Mouse (Mus musculus) adrenal gland, postnatal 10 days (tissue): ENCODE results near the gene Sctr. TPM values are rescaled to one million over a fixed set of nuclear protein-coding genes. Genes with fewer than 3 reads are reported as not detected.
A peak's percentile ranks its signal among the peaks of the same experiment; 100 is the strongest.

Experiments
- DNase-seq: peaks from one replicate; pipeline ENCODE4 v3.0.0; 2021; ENCODE audit warnings: mixed read lengths
- long read RNA-seq, 2 experiments: library from polyadenylated mRNA; stranded (forward); transcript quantifications; one replicate each; pipeline ENCODE4 v2.0.0; 2021
- total RNA-seq, 2 experiments: library from RNA; stranded (reverse); gene quantifications; 2 replicates each; pipeline ENCODE4 v1.2.3; 2021

Gene Sctr
- total RNA-seq = 10 to 100 TPM; 12.7 to 17.7 TPM
- long read RNA-seq, experiment 1, partial matches to known transcripts = 2 of 12 reads
- long read RNA-seq, experiment 1, other reads (novel, unspliced or antisense) = 7 of 12 reads
- long read RNA-seq, experiment 2, transcript Sctr-201 (14 exons, 2,012 nt) = major isoform, 6 of 10 reads
- long read RNA-seq, experiment 2, partial matches to known transcripts = 0 of 10 reads
- long read RNA-seq, experiment 2, other reads (novel, unspliced or antisense) = 4 of 10 reads

DNA sequence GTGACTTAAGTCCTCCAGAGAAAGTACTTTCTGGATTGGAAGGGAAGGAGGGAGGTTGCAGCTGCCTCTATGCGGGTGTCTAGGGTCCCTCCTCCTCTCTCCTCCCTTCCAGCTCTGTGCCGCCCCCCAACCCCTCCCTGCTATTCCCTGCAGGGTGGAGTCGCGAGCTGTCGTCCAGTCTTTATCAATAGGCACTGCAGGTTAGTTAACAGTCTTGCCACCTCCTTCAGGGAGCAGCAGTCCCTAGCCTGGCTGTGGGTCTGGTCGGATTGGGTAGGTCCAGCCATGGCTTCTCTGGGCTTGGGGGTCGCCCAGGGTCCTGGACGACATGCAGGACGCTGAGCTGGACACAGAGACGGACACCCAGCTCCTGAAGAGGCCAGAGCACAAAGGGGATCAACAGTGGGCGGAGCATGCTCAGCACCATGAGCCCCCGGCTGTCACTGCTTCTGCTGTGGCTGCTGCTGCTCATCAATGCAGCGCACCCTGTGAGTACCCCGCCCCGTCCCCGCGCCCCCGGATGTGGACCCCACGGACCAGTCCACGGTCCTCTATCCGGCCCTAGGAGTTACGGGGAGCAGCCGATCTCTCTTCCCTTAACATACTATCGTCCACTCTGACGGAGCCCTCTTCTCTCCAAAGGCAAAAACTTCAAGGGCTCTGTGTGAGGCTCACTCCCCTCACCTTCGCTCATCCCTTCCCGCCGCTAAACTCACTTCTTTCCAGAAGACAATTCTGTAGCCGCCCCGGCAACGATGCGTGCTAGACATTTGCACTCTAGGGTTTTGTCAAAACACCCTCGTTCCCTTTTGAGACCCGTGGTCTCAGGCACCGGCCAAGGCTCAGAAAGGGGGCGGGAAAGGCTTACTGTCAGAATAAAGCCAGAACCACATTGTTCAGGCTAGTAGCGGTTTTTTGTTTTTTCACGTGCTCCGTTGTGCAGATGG lies at the start of gene Sctr:
Gene Sctr, plus strand, starts transcription at position 51 of the 947 bp plus-strand sequence.
- peak; percentile 37 for DNase-seq

DNA sequence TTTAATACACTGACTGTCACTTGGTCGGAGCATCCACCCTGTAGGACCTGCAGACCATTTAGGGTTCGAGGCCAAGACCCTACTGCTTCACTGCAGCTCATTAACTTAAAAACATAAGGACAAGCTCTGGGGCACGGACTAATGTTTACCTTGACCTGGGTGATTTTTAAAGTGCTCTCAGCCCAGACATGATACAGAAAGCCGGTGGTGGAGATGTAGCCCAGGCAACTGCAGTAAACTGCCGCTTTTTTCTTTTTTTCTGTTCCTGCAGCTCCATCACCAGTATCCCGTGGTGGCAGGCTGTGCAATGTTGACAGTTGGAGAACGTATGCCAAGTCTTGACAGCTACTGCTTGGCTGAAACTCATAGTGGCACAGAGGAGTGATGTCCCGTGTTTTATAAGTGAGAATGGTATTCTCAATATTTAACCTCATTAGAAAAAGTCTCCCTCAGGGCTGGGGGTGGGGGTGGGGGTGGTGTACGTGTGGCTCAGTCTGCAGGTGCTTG lies 48.9 kb upstream of the Sctr start:
- DNase-seq = no peak

DNA sequence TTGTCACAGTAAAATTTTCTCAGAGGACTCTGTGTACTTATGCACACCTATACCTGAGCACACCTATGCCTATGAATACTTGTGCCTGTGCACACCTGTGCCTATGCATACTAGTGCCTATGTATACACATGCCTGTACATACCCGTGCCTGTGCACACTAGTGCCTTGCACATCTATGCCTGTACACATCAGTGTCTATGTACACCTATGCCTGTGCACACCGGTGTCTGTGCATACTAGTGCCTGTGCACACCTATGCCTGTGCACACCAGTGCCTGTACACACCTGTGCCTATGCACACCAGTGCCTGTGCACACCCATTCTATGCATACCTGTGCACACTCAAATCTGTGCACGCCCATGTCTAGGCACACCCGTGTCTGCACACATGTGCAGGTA lies 47.2 kb upstream of the Sctr start:
- DNase-seq = no peak

DNA sequence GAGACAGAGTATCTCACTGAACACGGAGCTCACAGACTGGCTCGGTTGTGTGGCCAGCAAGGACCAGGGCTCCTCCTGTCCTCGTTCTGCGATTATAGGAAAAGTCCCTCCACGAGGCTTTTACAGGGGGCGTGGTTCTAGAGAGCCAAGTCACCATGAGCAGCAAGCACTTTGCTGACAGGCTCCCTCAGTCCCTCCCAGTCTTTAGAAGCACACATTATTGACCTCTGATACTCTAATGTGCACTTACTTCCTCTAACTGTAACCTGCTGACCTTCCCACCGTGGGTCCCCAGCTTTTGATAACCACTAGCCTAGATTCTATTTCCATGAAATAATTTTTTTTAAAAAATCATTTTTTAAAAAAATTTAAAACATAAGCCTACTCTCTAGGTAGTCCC lies 46.8 kb upstream of the Sctr start:
- no peak for DNase-seq

DNA sequence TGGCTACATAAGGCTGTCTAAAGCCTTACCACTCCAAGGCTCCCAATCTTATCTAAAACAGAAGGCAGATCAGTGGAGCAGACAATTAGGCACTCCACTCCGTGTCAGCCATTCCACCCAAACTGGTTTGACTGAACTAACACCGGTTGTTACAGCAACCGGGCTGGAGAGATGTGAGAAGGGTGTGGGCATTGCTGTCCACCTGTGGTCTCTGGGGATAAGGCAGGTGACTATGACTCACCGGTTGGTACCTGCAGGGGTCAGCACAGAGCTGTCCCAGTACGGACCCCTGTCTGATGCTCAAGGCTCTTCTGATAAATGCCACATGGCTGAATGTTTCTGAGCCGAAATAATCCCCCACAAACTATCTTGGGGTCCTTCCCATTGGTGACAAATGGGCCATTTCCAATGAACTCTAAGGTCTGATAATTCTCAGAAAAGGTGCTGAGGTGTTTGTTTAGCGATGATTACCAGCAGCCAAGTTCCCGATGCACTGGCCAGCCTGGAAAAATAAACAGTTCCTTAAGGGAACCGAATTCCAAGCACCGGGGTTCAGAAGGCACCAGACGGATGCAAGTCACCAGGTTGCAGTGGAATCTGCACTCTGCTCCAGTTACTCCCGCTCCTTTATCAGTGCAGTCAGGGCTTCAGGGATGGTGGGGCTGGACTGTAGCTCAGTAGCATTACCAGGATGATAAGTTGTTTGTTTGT lies 40.7 kb upstream of the Sctr start:
- DNase-seq = no peak

DNA sequence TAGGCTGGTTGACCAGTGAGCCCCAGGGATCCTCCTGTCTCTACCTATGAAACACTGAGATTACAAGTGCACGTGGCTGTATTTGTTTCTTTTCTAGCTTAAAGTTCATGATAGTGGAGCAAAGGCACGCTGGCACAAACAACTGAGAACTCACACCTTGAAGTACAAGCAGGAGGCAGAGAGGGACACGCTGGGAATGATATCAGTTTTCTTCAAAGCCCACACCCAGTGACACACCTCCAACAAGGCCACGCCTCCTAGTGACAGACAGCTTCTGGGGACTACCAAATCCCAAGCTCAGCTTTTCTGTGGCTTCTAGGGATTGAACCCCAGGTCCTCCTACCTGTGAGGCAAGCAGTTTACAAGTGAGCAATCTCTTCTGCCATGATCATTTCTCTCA lies 33.6 kb upstream of the Sctr start:
- no peak for DNase-seq

DNA sequence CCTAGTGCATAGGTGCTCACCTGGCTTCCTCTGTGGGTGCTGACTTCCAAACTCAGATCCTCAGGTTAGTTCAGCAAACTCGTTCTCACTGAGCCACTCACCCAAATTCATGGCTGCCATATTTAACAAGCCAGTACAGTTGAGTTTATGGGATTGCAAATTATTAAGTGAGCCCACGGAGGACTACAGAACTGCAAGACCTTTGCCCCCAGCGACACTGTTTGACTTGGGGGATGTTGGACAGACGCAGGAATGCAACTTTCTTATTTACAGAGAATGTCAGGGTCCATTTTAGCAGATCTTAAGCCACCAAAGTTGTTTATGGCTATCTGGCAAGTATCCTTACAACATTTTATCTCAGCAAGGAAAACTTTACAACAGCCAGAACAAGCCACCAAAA lies 31.6 kb upstream of the Sctr start:
- DNase-seq = no peak

DNA sequence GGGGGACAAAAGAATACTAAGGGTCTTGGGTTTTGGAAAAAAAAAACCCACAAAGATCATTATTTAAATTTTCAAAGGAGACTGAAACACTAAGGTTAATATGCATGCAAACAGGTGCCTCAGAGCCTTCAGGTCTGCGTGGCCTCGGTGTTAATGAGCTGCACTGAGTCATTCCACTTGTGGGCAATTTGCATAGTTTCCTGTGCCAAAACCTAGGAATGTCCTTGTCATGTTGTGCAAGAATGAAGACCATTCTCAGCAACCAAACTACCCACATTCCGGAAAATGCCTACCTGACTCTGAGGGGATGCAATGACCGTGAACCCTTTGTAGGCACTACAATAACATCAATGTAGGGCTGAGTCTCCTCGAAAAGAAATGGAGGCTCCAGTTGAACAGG lies 20.1 kb upstream of the Sctr start:
- no peak for DNase-seq

DNA sequence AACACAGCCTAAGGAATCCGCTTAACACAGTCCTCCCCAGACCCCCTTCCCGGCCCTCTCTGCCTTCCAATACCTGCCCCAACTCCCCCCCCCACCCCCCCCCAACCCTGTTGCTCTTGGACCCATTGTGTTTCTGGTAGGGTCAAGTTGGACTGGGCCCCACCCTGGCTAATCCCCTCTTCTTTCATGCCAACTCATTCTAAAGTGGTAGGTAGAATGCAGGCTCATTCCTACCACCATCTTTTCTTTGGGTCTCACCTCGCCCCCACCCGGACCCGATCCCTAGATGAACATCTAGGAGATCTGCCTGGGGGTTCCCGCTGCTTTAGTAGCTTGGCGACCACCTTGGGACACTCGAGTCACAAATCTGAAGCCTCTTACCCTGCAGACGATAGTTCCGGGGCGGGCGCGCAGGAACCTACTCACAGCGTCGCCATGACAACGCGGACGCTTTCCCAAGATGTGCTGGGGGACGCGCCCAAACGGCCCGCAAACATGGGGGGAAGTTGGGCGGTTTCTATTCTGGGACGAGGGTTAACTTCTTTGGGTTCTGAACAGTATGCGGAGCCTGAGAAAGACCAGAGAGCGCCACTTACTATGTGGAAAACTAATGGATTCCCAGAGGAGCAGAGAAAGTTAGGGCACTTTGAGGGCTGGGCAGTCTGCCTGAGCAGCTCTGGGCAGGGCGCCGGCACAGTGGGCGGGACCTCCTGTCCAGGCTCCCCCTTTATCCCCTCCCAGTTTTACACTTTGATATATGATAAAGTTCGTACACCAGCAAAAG lies 9.7 kb upstream of the Sctr start, which contains the start of gene Cfap221:
Gene Cfap221, minus strand, starts transcription at position 437 of the 784 bp plus-strand sequence.
- DNase-seq = peak; percentile 81

DNA sequence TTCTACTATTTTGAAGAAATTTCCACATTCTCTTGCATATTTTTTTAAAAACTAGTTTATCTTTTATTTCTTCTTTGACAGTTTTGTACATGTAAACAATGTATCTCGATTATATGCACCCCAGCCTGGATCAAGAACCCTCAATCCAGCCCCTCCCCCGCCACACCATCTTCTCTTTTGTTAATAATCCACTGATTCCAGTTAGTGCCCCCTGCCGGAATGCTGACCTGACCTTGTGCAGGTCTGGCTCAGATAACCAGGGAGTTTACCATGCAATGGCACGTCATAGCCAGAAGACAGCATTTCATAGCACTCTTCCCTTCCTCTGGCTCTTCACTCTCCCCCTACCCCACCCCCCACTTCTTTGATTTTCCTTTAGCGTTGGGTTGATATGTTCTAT lies 9.1 kb upstream of the Sctr start:
- DNase-seq = peak; percentile 41

DNA sequence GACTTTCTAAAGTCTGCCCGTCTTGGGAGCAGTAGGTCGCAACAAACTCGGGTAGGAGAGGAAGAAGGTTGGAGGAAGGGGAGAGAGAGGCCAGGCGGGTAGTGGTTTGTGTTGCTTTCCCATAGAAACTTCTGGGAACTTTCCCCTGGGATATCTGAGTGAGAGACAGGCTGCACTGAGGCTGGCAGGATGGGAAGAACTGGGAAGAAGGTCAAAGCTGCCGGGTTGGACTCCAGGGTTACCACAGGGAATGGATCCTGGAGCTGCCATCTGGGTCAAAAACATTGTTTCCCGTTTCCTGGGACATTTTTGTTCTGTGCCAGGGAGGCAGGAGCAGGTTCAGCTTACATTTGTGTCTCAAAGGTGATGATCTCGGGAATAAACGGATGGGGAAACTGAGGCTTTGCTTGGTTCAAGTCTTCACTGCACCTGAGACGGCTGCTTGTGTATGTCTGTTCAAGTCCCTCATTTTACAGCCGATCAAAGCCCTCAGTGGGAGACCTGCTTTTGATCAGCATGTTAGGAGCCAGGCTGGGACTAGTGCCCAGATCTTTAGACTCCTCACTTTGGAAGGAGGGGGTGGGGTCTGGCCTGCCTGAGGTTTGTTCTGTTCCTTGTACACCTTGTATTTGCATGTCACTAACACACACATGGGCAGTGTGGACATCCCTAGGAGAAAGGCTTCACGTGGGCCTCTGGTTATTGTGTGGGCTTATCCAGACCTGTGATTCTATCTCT lies 1.3 kb downstream of the Sctr start:
- peak; percentile 30 for DNase-seq

DNA sequence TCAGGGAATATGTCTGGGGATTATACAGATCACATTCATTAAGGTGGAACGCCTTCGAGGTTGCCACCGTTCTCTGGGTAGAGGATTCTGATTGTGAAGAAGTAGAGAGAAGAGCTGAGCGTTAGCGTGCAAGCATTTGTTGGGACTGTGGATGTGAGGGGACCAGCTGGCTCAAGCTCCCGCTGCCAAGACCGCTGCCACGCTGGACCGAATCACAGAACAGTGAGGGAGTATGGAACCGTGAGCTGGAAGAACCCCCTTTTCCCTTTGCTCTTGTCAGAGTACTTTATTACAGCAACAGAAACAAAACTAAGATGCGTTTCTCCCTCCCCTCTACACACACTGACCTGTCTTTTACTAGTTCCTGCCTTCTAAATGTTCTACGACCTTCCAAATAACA lies 5.9 kb downstream of the Sctr start:
- no peak for DNase-seq

DNA sequence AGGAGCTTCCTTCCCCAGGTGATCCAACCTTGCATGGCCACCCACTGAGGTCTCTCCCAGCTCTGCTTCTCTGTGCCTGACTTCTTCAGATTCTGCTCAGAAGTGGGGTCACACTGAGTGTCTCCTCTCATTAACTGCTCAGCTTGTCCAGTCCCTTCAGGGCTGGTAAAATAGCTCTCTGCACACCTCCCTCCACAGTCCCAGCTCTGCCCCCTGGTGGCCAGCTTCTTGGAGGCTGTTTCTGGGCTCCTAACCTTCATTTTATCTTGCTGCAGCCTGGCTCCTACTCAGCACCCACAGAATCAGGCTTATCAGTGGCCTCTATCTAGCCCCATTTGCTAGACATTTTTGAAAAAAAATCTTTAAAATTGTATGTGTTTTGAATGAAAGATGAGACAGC lies 6.4 kb downstream of the Sctr start:
- peak; percentile 89 for DNase-seq

DNA sequence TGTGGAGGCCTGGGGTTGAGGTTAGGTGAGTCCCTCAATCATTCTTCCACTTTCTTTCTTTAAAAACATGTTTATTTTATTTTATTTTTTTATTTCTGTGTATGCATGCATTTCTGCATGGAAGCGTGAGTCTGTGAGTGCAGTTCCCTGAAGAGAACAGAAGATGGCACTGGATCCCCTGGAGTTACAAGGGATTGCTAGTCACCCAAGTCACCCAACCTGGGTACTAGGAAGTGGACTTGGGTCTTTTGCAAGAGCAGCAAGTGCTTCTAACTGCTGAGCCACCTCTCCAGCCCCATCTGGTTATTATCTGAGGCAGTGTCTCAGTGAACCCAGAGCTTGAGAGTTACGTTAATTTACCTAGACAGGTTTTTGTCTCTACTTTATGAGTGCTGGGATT lies 9.5 kb downstream of the Sctr start:
- DNase-seq = no peak

DNA sequence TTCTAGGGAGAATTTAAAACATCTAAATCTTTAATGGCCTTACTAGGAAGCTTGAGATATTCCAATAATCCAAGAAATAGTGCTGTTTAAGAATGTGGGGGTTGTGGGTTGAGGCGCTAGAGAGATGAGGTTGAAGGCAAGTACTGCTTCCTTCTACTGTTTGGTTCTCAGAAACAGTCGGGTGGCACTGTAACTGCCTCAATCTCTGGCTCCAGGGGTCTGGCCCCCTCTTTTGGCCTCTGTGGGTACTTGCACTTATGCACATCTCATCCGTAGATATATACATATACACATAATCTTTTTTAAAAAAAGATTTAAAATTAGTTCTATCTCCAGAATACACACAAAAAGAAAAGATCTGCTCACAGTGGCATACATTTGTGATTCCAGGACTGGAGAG lies 12.2 kb downstream of the Sctr start:
- no peak for DNase-seq

DNA sequence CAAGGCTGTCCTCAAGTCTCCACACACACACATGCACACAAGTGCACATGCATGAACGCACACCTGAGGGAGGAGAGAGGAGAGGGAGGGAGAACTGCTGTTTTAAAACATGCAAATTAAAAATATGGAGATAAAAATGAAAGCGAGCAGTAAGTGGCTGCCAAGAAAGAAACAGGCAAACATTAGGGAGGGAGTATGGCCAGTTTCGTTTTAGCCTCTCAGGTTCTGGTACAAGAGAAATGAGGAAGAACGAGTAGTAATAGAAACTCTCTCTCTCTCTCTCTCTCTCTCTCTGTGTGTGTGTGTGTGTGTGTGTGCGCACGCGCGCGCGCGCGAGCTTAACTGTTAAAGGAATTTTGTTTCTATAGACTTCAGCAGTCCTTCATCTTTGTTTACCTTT lies 12.7 kb downstream of the Sctr start:
- no peak for DNase-seq

DNA sequence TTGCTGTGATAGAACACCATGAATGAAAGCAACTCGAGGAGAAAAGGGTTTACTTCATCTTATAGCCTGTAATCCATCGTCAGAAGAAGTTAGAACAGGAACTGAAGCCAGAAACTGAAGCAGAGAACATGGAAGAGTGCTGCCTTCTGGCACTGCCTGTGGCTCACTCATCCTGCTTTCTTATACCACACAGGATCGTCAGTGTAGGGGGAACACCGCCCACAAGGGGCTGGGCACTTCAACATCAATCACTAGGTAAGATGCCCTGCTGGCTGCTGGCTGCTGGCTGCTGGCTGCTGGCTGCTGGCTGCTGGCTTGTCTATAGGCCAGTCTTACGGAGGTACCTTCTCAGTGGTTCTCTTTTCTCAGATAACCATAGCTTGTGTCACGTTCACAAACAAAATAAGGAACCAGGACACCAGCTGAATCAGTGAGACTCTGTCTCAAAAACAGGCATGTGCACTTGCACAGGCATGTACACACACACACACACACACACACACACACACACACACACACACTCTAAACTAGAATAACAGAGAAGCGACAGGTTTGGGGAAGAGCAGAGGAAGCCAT lies 13.7 kb downstream of the Sctr start:
- DNase-seq = no peak

DNA sequence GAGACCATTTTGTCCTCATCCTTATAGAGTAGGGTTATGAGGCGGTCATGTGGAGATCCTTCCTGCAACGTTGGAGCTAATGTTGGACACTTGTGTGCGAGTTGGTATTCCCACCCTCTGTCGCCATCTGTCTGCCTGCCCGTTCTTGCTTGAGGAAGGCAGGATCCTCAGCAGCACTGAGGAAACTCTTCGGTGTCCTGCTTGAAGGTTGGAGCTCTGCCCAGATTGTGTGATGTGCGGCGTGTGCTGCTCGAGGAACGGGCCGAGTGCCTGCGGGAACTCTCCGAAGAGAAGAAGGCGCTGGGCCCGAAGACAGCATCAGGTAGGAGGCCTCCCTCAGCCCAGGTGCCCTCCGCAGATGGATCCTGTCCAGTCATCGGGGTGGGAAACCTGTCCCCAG lies 15.3 kb downstream of the Sctr start:
- DNase-seq = no peak

DNA sequence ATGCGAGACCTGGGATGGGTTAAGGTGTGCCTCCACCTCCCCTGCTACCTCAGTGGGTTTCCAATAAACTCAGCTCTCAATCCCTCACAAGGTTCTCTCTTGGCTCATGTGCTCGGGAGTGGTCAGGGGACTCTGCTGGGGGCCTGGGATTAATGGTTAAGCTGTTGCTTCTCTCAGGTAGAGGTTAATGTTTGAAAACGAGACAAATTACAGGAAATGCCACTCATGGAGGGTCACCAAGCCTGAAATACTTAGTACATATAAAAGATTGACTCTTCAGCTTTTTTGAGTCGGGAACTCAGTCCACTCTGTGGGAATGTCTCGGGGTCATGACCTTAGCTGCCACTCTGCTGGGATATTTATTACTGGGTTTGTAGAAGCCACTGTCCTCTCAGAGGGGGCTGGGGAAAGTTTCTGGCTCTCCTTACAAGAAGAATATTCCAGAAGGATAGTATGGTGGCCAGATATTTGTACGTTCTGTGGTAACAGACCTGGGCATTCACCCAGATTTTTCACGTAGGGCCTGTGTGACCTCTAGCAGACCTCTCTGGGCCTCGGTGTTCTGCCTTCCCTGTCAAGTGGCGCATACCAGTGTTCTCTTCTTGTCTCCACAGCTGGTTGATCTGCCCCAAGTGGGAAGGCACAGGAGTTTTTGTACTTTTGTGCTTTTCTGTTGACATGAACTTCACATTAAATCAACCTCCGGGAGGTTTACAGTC lies 17.8 kb downstream of the Sctr start:
- peak; percentile 47 for DNase-seq

DNA sequence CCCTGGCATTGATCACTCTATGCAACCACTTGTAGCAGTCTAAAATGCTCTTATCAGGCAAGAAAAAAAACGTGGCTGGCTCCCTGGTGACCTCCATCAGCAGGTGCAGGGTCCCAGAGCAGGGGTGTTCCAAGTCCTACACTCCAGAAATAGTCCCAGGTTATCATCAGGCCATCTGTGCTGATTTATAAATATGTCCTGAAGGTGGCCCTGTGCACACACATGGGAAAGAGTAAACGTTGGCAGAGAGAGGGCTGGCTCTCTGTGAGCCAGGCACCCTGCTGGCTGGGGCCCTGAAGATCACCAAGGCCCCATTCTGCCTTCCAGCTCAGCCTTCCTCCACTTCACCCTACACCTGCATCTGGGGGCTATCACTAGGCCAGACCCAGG lies 18.4 kb downstream of the Sctr start:
- peak; percentile 36 for DNase-seq
